Mouse (Mus musculus): Measurements from ENCODE around the gene Smim27.

- TF ChIP-seq POLR2A (IDR thresholded peaks at IDR 0.05; ENCODE audit: control insufficient read depth, extremely low read depth, insufficient read depth, low read length, poor library complexity): no peak
- TF ChIP-seq CTCF (IDR thresholded peaks at IDR 0.05; ENCODE audit: borderline replicate concordance, control insufficient read depth, extremely low read depth, insufficient read depth, low read length, poor library complexity): no peak
Measured at GRCm38 (mm10) chr4:40227886-40228285, 41.5 kb upstream of the Smim27 start.
